Mouse (Mus musculus) MEL (cell line): ENCODE data around the gene Stk38l.

ENCODE experiments used
- CTCF ChIP-seq, 3 experiments: IDR thresholded peaks in 2 of 3; conservative IDR thresholded peaks in 1 of 3; 2 replicates each; pipeline ENCODE4 v1.5.1; 2011 to 2012; ENCODE audit warnings: low read length in 3 of 3, low read depth in 2 of 3, mild to moderate bottlenecking in 2 of 3, improper control_type of control experiment in 1 of 3, inconsistent platforms in 1 of 3, mixed read lengths in 1 of 3, moderate library complexity in 1 of 3; ENCODE audit not compliant: control insufficient read depth in 1 of 3, insufficient read depth in 1 of 3, poor library complexity in 1 of 3, severe bottlenecking in 1 of 3
- E2F4 ChIP-seq: IDR thresholded peaks from 2 replicates; pipeline ENCODE4 v1.6.1; 2011; ENCODE audit warnings: low read depth, low read length, improper control_type of control experiment, borderline replicate concordance
- EP300 ChIP-seq, 2 experiments: IDR thresholded peaks; 2 replicates each; pipeline ENCODE4 v1.6.1; 2011; ENCODE audit warnings: improper control_type of control experiment in 2 of 2, low read length in 2 of 2, low read depth in 1 of 2, mild to moderate bottlenecking in 1 of 2
- GABPA ChIP-seq: IDR thresholded peaks from 2 replicates; pipeline ENCODE4 v1.6.1; 2012; ENCODE audit warnings: low read depth, mild to moderate bottlenecking, inconsistent platforms, low read length, improper control_type of control experiment, moderate library complexity
- MAZ ChIP-seq: IDR thresholded peaks from 2 replicates; pipeline ENCODE4 v1.6.1; 2012; ENCODE audit warnings: low read depth, mild to moderate bottlenecking, inconsistent platforms, low read length, improper control_type of control experiment
- NRF1 ChIP-seq: IDR thresholded peaks from 2 replicates; pipeline ENCODE4 v1.6.1; 2014; ENCODE audit warnings: low read depth, mild to moderate bottlenecking, inconsistent platforms, low read length, improper control_type of control experiment, moderate library complexity; ENCODE audit not compliant: poor library complexity, insufficient read depth, severe bottlenecking
- UBTF ChIP-seq: IDR thresholded peaks from 2 replicates; pipeline ENCODE4 v1.6.1; 2012; ENCODE audit warnings: low read depth, mild to moderate bottlenecking, inconsistent platforms, low read length, improper control_type of control experiment, moderate library complexity, borderline replicate concordance; ENCODE audit not compliant: insufficient read depth

- TF ChIP-seq EP300 (IDR thresholded peaks at IDR 0.05; ENCODE audit: low read depth in 1 of 2, low read length in 2 of 2) (no peak), UBTF (no peak), NRF1 (no peak), MAZ (no peak), E2F4 (no peak), CTCF (IDR thresholded peaks at IDR 0.05 in 2 of 3, conservative IDR thresholded peaks at IDR 0.05 in 1 of 3; ENCODE audit: control insufficient read depth in 1 of 3, insufficient read depth in 1 of 3, low read depth in 2 of 3, low read length in 3 of 3, poor library complexity in 1 of 3, severe bottlenecking in 1 of 3) (no peak), GABPA (no peak)
These were observed 8.8 kb downstream of the Stk38l start for GRCm38 (mm10) chr6:146733554-146733953.
